Mouse (Mus musculus) lung, postnatal 0 days (tissue): ENCODE results near the gene Kif20b. TPM values are rescaled to one million over a fixed set of nuclear protein-coding genes. Genes with fewer than 3 reads are reported as not detected.
A peak's percentile ranks its signal among the peaks of the same experiment; 100 is the strongest.

Source experiments
- ATAC-seq: fragments of 200-750 bp; cut with Nextera tagmentation; 2 replicates; pipeline ENCODE4 v1.8.0; 2017; ENCODE audit warnings: moderate library complexity
- DNase-seq: peaks from one replicate; pipeline ENCODE4 v3.0.0-alpha.2; 2016; ENCODE audit warnings: low spot score
- H3K27ac ChIP-seq: fragments of 300-500 bp; sonication (generic); 2 replicates; pipeline ENCODE4 v1.5.1; 2014; ENCODE audit warnings: antibody characterized with exemption, mild to moderate bottlenecking, low read length, mixed read lengths
- H3K27me3 ChIP-seq: fragments of 300-500 bp; sonication (generic); replicated peaks from 2 replicates; pipeline ENCODE4 v1.6.1; 2014; ENCODE audit warnings: low read length, mixed read lengths; ENCODE audit not compliant: insufficient read depth
- H3K36me3 ChIP-seq: fragments of 300-500 bp; sonication (generic); 2 replicates; pipeline ENCODE4 v1.6.1; 2014; ENCODE audit warnings: low read length, mixed read lengths; ENCODE audit not compliant: insufficient read depth
- H3K4me1 ChIP-seq: fragments of 300-500 bp; sonication (generic); 2 replicates; pipeline ENCODE4 v1.6.1; 2014; ENCODE audit warnings: antibody characterized with exemption, low read depth, low read length, mixed read lengths; ENCODE audit not compliant: insufficient read depth
- H3K4me2 ChIP-seq: fragments of 300-500 bp; sonication (generic); replicated peaks from 2 replicates; pipeline ENCODE4 v1.6.1; 2014; ENCODE audit warnings: low read depth, mild to moderate bottlenecking, low read length, moderate library complexity, mixed read lengths
- H3K4me3 ChIP-seq: fragments of 300-500 bp; sonication (generic); 2 replicates; pipeline ENCODE4 v1.5.1; 2014; ENCODE audit warnings: low read depth, low read length
- H3K9ac ChIP-seq: fragments of 300-500 bp; sonication (generic); replicated peaks from 2 replicates; pipeline ENCODE4 v1.6.1; 2014; ENCODE audit warnings: low read depth, mild to moderate bottlenecking
- H3K9me3 ChIP-seq: fragments of 300-500 bp; sonication (generic); 2 replicates; pipeline ENCODE4 v1.6.1; 2016; ENCODE audit warnings: low read length, mixed read lengths
- CTCF ChIP-seq: IDR thresholded peaks from 2 replicates; pipeline ENCODE4 v1.5.1; 2016; ENCODE audit warnings: antibody characterized with exemption, mild to moderate bottlenecking
- EP300 ChIP-seq: IDR thresholded peaks from 2 replicates; pipeline ENCODE4 v1.6.1; 2016; ENCODE audit warnings: antibody characterized with exemption, mild to moderate bottlenecking, control low read depth
- WGBS: fragments of 180-500 bp; shearing (Covaris S2); extraction: QIAGEN DNeasy Blood & Tissue Kit; methylation state at CpG from one replicate; pipeline ENCODE4 v1.1.7; 2014; 5-methylcytosine and 5-hydroxymethylcytosine counted together
- polyA plus RNA-seq: library from polyadenylated mRNA; unstranded; fragments of >200 nt; fragmentation: Nextera tagmentation; extraction: Ambion mirVana; gene quantifications from 2 replicates; pipeline ENCODE4 v1.2.1, GENCODE M21; 2015

Gene Kif20b
- polyA plus RNA-seq, 1 experiment from 2014 or later, result 4.2 TPM

DNA sequence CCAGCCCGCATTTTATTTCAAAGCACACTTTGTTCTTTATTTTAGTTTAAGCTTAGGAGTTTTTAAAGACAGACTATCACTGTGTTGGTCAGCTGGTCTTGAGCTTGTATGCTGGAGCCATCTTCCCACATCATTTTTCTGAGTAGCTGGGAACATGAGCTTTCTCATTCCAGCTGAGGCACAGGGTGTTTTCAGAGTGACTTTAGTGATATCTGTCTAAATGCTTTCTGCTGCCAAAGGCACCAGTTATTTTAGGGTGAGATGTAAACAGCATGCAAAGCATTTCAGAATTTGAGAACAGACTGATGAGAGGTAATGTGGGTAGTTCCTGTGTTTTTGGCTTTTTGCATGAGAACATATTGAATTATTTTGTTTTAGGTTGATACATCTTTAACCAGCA lies 25.0 kb downstream of the Kif20b start:
- Histone ChIP-seq H3K27ac (no peak overlapping the region), H3K4me2 (no peak overlapping the region), H3K36me3 (peaks cover 4% of the 10 kb centered on the region; the same call in 1 of the 2 replicates), H3K9ac (no peak overlapping the region), H3K27me3 (no peaks in the 10 kb centered on the region), H3K4me1 (no peaks in the 10 kb centered on the region), H3K4me3 (no peak overlapping the region), H3K9me3 (no peaks in the 10 kb centered on the region)
- no peak for ATAC-seq
- TF ChIP-seq EP300 (no peak), CTCF (no peak)
- 91% methylated on average over 1 of the region's 1 CpGs for WGBS
- DNase-seq, result no peak

DNA sequence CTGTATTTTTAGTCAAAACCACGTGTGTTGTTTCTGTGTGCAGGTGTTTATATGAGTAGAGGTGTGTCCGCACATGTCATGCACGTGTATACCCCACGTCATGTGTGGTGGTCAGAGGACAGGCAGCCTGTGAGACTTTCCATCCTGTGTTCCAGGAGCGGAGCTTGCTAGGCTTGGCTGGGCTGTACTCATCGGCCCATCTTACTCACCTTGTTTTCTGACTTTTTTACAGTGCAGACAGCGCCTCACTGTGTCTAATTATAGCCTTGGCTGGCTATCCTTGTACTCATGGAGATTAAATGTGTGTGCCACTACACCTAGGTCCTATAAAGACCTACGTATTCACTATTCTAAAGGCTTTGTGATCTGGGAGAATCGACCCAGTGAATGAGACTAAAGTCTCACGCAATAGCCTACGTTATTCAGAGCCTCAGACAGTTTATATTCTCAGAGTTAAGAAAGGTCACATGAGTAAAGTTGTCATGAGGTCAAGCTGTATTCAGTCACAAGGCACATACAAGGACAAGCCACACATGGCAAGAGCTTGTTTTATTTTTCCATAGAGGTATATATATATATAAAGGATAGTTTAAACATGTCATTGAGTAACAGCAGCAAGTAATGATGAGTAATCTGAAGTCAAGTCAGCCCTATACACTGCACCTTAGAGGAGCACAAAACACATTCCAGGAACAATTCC lies 31.8 kb downstream of the Kif20b start:
- Histone ChIP-seq H3K4me2 (no peak overlapping the region), H3K9me3 (no peaks in the 10 kb centered on the region), H3K9ac (no peak overlapping the region), H3K27me3 (no peaks in the 10 kb centered on the region), H3K4me3 (no peak overlapping the region), H3K4me1 (no peaks in the 10 kb centered on the region), H3K36me3 (peaks cover 4% of the 10 kb centered on the region; the same call in 1 of the 2 replicates), H3K27ac (no peak overlapping the region)
- TF ChIP-seq EP300 (no peak), CTCF (no peak; the same call in 1 of the 2 replicates)
- DNase-seq (no peak), ATAC-seq (no peak)
- 89% methylated on average over 11 of the region's 11 CpGs for WGBS

DNA sequence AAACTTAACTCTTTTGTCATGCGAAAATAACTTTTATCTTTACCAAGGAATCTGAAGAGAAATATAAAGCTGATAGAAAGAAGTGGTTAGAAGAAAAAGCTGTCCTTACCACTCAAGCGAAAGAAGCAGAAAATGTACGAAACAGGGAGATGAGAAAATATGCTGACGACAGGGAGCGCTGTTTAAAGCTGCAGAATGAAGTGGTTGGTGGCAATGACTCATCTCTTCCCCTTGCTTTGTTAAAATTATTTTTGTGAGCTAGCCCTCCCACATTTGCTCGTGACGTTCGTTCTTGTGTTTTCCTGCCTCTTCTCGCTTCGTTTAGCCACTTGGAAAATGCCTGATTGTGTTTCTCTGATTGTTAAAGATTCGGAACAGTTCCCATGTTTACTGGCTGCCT lies 37.2 kb downstream of the Kif20b start:
- no peaks in the 10 kb centered on the region for H3K27me3 ChIP-seq
- TF ChIP-seq EP300, result no peak
- 0 out of 2 replicates have a peak, but pooled peaks have one; percentile 2 for TF ChIP-seq CTCF
- 87% methylated on average over 11 of the region's 11 CpGs for WGBS
- H3K27ac ChIP-seq, result no peak overlapping the region
- no peaks in the 10 kb centered on the region for H3K4me1 ChIP-seq
- H3K9ac ChIP-seq, result no peak overlapping the region
- ATAC-seq (no peak), DNase-seq (no peak)
- no peak overlapping the region for H3K4me3 ChIP-seq
- H3K36me3 ChIP-seq, result no peaks in the 10 kb centered on the region
- no peak overlapping the region for H3K4me2 ChIP-seq
- H3K9me3 ChIP-seq, result no peaks in the 10 kb centered on the region

DNA sequence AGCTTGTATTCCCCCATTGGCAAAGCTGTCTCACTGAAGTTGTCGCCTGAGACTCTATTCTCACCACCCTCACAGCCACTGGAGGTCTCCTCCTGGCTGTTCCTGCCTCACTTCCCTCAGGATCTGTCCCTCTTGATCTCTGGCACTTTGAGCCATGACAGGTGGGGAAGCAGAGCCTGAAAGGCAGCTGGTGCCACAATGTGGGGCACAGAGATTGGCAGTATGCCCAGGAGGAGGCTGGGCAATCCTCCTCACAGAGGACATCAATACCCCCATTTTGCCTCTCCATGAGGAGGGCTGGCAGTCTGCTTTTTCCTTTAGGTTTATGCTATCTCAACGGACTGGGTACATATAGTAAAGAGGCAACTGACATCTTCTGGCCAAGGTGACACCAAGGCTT lies 62.6 kb downstream of the Kif20b start:
- WGBS, result 54% methylated on average over 2 of the region's 2 CpGs
- Histone ChIP-seq H3K9me3 (no peaks in the 10 kb centered on the region), H3K4me3 (no peak overlapping the region), H3K4me2 (no peak overlapping the region), H3K4me1 (no peaks in the 10 kb centered on the region), H3K27me3 (no peaks in the 10 kb centered on the region), H3K27ac (no peak overlapping the region), H3K9ac (no peak overlapping the region), H3K36me3 (no peaks in the 10 kb centered on the region)
- DNase-seq (no peak), ATAC-seq (no peak)
- TF ChIP-seq EP300, result no peak
- no peak for TF ChIP-seq CTCF

DNA sequence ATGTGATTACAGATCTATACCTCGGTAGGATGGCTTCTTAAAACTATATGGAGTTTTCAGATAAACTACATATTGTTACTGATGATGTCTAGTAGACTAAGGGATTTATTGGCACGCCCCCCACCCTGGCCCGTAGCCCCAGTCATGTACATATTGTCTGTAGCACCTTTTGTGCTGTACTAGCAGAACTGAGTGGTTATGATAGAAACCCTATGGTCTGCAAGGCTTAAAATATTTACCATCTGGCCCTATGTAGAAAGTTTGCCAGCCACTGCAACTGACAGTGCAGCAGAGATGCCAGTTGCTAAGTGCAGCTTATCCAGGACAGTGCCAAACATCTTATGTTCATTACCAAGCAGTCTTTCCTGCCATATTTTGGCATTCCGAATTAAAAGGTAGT lies 68.3 kb downstream of the Kif20b start:
- H3K36me3 ChIP-seq, result no peaks in the 10 kb centered on the region
- ATAC-seq (no peak), DNase-seq (no peak)
- no peak overlapping the region for H3K9ac ChIP-seq
- no peak overlapping the region for H3K4me3 ChIP-seq
- TF ChIP-seq CTCF (no peak), EP300 (no peak)
- WGBS, result 68% methylated on average over 4 of the region's 4 CpGs
- no peak overlapping the region for H3K27ac ChIP-seq
- no peaks in the 10 kb centered on the region for H3K27me3 ChIP-seq
- H3K4me1 ChIP-seq, result no peaks in the 10 kb centered on the region
- no peak overlapping the region for H3K4me2 ChIP-seq
- no peaks in the 10 kb centered on the region for H3K9me3 ChIP-seq

DNA sequence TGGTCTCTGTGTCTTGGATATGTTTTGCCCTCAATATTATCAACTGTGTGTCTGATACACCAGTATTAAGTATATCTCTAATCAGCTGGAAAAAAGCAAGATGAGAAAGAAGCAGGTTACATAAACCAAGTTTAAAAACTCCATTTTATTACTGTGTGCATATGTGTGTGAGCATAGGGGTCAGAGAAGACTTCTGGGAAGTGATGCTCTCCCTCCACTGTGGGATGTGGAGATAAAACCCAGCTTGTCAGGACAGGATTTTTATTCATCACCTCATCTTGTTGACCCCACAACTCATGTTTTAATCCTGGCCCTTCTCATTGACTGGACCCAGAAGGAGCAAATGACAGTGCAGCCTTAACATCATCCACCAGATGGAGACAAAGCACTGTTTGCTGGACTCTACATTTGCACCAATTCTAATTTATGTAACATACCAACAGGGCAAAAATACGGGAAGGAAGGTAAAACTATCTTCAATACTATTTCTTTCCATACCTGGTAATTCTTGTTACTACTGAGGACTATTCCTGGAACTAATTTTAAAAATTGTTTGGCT lies 70.9 kb downstream of the Kif20b start:
- ATAC-seq (no peak), DNase-seq (peak; percentile 27)
- H3K36me3 ChIP-seq, result no peaks in the 10 kb centered on the region
- no peak overlapping the region for H3K9ac ChIP-seq
- no peak overlapping the region for H3K4me3 ChIP-seq
- no peaks in the 10 kb centered on the region for H3K9me3 ChIP-seq
- TF ChIP-seq CTCF, result peak; percentile 83
- TF ChIP-seq EP300, result no peak
- no peaks in the 10 kb centered on the region for H3K4me1 ChIP-seq
- WGBS, result 9% methylated on average over 1 of the region's 1 CpGs
- H3K27me3 ChIP-seq, result no peaks in the 10 kb centered on the region
- no peak overlapping the region for H3K4me2 ChIP-seq
- H3K27ac ChIP-seq, result no peak overlapping the region
